In the genomic region with DNA sequence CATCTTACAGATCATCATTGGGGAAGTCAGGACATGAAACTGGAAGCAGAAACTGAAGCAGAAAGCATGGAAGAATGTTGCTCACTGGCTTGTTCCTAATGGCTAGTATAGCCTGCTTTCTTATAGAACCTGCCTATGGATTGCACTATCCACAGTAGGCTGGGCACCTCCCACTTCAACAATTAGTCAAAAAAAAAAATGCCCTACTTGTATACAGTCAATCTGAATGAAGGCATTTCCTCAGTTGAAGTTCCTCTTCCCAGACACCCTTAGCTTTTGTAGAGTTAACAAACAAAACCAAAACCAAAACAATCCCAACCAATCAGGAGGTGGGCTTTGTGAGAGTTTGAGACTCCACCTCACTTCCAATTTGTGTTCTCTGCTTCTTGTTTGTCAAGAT, we compare ENCODE assay signal across 28 mouse cellular contexts.
DNase-seq lines count a peak whose midpoint lies in the region; ATAC-seq and TF ChIP-seq lines count a peak whose summit lies in the region.
"Had no signal": no experiment of that assay in that cellular context is flagged by ENCODE, and none has a peak within 500 bp of the region (broad histone marks: within the 10 kb centered on the region; RNA-seq: fewer than 3 reads in every experiment).

No protein-coding gene starts in this region.

- ATAC-seq in granulocyte monocyte progenitor cell, adult 5-6 weeks (replicated peaks; ENCODE audit: poor library complexity, severe bottlenecking): peak; percentile 53; the same call in 1 of the 2 replicates
- peak; percentile 27; the same call in 1 of the 2 replicates for ATAC-seq in megakaryocyte, adult 5-6 weeks (ENCODE audit: poor library complexity, severe bottlenecking)
- no peak for ATAC-seq in intestine, embryonic 15.5 days
- ATAC-seq: CD4-positive, CD25-positive, alpha-beta regulatory T cell, adult 4 months; forebrain, embryonic 14.5 days; forebrain, embryonic 16.5 days had no signal

- H3K9me3 ChIP-seq in MEL (replicated peaks; ENCODE audit: insufficient read depth, low read length): no peaks in the 10 kb centered on the region
- no peaks in the 10 kb centered on the region for H3K9me3 ChIP-seq in intestine, embryonic 15.5 days
- H3K9me3 ChIP-seq: embryonic facial prominence, embryonic 13.5 days; embryonic facial prominence, embryonic 15.5 days; forebrain, embryonic 10.5 days; forebrain, embryonic 12.5 days; G1E had no signal

- intact Hi-C loops in left cerebral cortex, postnatal 36 days (cut with DNase I): no loop called here

- peaks cover 0 to 6% of the 10 kb centered on the region in 2 experiments; a peak in 2 of 4 replicates for H3K36me3 ChIP-seq in MEL (ENCODE audit: control insufficient read depth in 1 of 2, insufficient read depth in 2 of 2, low read length in 2 of 2)
- no peaks in the 10 kb centered on the region for H3K36me3 ChIP-seq in splenic B cell, adult 2 months (ENCODE audit: control insufficient read depth, insufficient read depth, low read length, poor library complexity, severe bottlenecking)
- no peaks in the 10 kb centered on the region for H3K36me3 ChIP-seq in intestine, embryonic 15.5 days
- H3K36me3 ChIP-seq: embryonic facial prominence, embryonic 13.5 days; embryonic facial prominence, embryonic 15.5 days; forebrain, embryonic 10.5 days; forebrain, embryonic 12.5 days; G1E had no signal

- H3K4me2 ChIP-seq in intestine, embryonic 15.5 days (replicated peaks): no peak overlapping the region
- H3K4me2 ChIP-seq: embryonic facial prominence, embryonic 13.5 days; embryonic facial prominence, embryonic 15.5 days; forebrain, embryonic 12.5 days had no signal

- no peak for TF ChIP-seq EP300 in MEL (IDR thresholded peaks at IDR 0.05; ENCODE audit: low read depth in 1 of 2, low read length in 2 of 2)

- DNase-seq in MEL (ENCODE audit: low read depth, low spot score): peak; percentile 22
- DNase-seq in splenic B cell, adult 2 months (ENCODE audit: low read depth, low spot score): peak; percentile 25
- DNase-seq in retina, embryonic 14.5 days (ENCODE audit: low spot score): no peak
- DNase-seq in left cerebral cortex, adult 8-10 months (ENCODE audit: low spot score in 2 of 2): no peak
- DNase-seq in left cerebral cortex, postnatal 36 days (ENCODE audit: low spot score in 2 of 2): no peak
- DNase-seq: adrenal gland, adult 2 months; adrenal gland, postnatal 14 days; adrenal gland, postnatal 36 days; B cell, adult 2 months; cerebellum, adult 11-12 months; cerebellum, adult 2 months; cerebellum, adult 9-10 months; cerebellum, postnatal 10 days; cerebellum, postnatal 25 days; embryo, embryonic 11 days had no signal

- H3K4me1 ChIP-seq in MEL (ENCODE audit: control insufficient read depth in 1 of 2, insufficient read depth in 2 of 2, low read length in 2 of 2): peaks cover 0 to 3% of the 10 kb centered on the region in 2 experiments; a peak in 2 of 4 replicates
- H3K4me1 ChIP-seq in intestine, embryonic 15.5 days (replicated peaks): no peaks in the 10 kb centered on the region
- H3K4me1 ChIP-seq: embryonic facial prominence, embryonic 13.5 days; embryonic facial prominence, embryonic 15.5 days; forebrain, embryonic 10.5 days; forebrain, embryonic 12.5 days had no signal

- no peak for TF ChIP-seq CTCF in MEL (IDR thresholded peaks at IDR 0.05 in 2 of 3, conservative IDR thresholded peaks at IDR 0.05 in 1 of 3; ENCODE audit: control insufficient read depth in 1 of 3, insufficient read depth in 1 of 3, low read depth in 2 of 3, low read length in 3 of 3, poor library complexity in 1 of 3, severe bottlenecking in 1 of 3)

- no peaks in the 10 kb centered on the region for H3K27me3 ChIP-seq in MEL (ENCODE audit: control insufficient read depth in 1 of 2, insufficient read depth in 2 of 2, low read length in 2 of 2)
- no peaks in the 10 kb centered on the region for H3K27me3 ChIP-seq in splenic B cell, adult 2 months (ENCODE audit: control insufficient read depth, insufficient read depth, low read length, poor library complexity, severe bottlenecking)
- H3K27me3 ChIP-seq in intestine, embryonic 15.5 days (replicated peaks): no peaks in the 10 kb centered on the region
- H3K27me3 ChIP-seq: CH12.LX; embryonic facial prominence, embryonic 13.5 days; embryonic facial prominence, embryonic 15.5 days; forebrain, embryonic 12.5 days had no signal

- H3K79me2 ChIP-seq in MEL (ENCODE audit: control insufficient read depth, insufficient read depth, low read length, poor library complexity): no peaks in the 10 kb centered on the region

- no peak overlapping the region for H3K27ac ChIP-seq in MEL (ENCODE audit: control insufficient read depth, low read depth, low read length)
- no peak overlapping the region for H3K27ac ChIP-seq in intestine, embryonic 15.5 days
- H3K27ac ChIP-seq: embryonic facial prominence, embryonic 13.5 days; embryonic facial prominence, embryonic 15.5 days; forebrain, embryonic 10.5 days; forebrain, embryonic 12.5 days had no signal

- no peak for TF ChIP-seq RAD21 in MEL (IDR thresholded peaks at IDR 0.05; ENCODE audit: low read depth, low read length)

- TF ChIP-seq POLR2A in MEL (IDR thresholded peaks at IDR 0.05; ENCODE audit: control insufficient read depth in 1 of 2, insufficient read depth in 1 of 2, low read depth in 1 of 2, low read length in 2 of 2, poor library complexity in 1 of 2): no peak

- no peak overlapping the region for H3K9ac ChIP-seq in MEL (ENCODE audit: control insufficient read depth, low read depth, low read length, poor library complexity, severe bottlenecking)
- no peak overlapping the region for H3K9ac ChIP-seq in intestine, embryonic 15.5 days
- H3K9ac ChIP-seq: embryonic facial prominence, embryonic 13.5 days; embryonic facial prominence, embryonic 15.5 days; forebrain, embryonic 12.5 days had no signal

- no peak overlapping the region for H3K4me3 ChIP-seq in MEL (ENCODE audit: control insufficient read depth in 1 of 2, insufficient read depth in 1 of 2, low read depth in 2 of 2, low read length in 2 of 2)
- H3K4me3 ChIP-seq in intestine, embryonic 15.5 days (replicated peaks): no peak overlapping the region
- H3K4me3 ChIP-seq: embryonic facial prominence, embryonic 13.5 days; embryonic facial prominence, embryonic 15.5 days; erythroblast, embryonic 14.5 days; forebrain, embryonic 10.5 days; forebrain, embryonic 12.5 days had no signal

TF ChIP-seq in MEL, 35 proteins besides CTCF, POLR2A, EP300 and RAD21:
- TF ChIP-seq USF1 (IDR thresholded peaks at IDR 0.05; ENCODE audit: low read depth, low read length) (no peak), ZNF384 (IDR thresholded peaks at IDR 0.05; ENCODE audit: low read depth, low read length) (peak; percentile 68)

Comparison
In these comparisons a context has a peak if more than half of its experiments do, and no peak if none do; other contexts are left out.
1. DNase-seq: peak in MEL (single experiment) and splenic B cell, adult 2 months (single experiment); none in retina, embryonic 14.5 days (single experiment), left cerebral cortex, adult 8-10 months (0 of 2) and left cerebral cortex, postnatal 36 days (0 of 2).